In the genomic region with DNA sequence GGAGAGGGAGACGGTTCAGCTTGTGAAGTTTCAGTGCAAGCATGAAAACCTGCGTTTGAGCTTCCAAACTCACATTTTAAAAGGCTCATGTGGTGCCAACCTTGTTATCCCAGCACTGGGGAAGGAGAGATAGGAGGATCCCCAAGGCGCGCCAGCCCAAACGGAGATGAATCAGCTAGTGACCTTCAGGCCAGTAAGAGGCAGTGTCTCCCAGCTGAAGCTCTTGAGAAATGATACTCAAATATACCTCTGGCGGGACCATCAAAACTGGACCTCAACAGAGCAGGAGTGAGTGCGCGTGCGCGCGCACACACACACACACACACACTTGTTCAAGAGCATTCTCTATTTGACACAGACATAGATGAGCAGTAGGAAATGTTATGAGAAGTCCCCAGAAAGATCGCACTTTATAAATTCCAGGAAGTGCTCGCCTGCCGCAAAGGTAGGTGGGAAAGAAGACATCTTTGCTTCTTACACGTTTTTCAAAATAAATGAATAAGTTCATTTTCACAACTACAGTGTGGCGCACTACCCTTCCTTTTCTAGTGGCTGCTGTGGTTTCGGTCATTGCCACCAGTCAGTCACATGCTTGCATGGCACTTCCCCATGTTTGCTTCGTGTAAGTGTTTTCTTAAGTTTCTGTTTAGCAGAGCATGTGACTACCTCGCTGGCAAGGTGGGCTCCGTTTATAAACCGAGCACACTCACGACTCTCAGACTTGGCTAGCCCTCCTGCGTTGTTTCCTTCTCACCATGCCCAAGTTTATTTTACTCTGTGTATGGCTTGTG, we compare ENCODE assay signal across 16 mouse cellular contexts. TPM values are rescaled to one million over a fixed set of nuclear protein-coding genes. Genes with fewer than 3 reads are reported as not detected.
DNase-seq lines count a peak whose midpoint lies in the region; ATAC-seq and TF ChIP-seq lines count a peak whose summit lies in the region.
"Had no signal": no experiment of that assay in that cellular context is flagged by ENCODE, and none has a peak within 500 bp of the region (broad histone marks: within the 10 kb centered on the region; RNA-seq: fewer than 3 reads in every experiment).

No protein-coding gene starts in this region.

- peaks cover 3% of the 10 kb centered on the region for H3K9me3 ChIP-seq in CH12.LX (replicated peaks; ENCODE audit: low read length)
- no peaks in the 10 kb centered on the region for H3K9me3 ChIP-seq in midbrain, postnatal 0 days (ENCODE audit: low read length)
- H3K9me3 ChIP-seq: forebrain, embryonic 12.5 days; limb, embryonic 15.5 days had no signal

- no peak overlapping the region for H3K27ac ChIP-seq in heart, adult 2 months
- no peak overlapping the region for H3K27ac ChIP-seq in CH12.LX (ENCODE audit: insufficient read depth, low read depth)
- H3K27ac ChIP-seq in macrophage: peak overlapping the region; percentile 51
- no peak overlapping the region for H3K27ac ChIP-seq in midbrain, postnatal 0 days (ENCODE audit: low read depth, low read length)
- H3K27ac ChIP-seq: forebrain, embryonic 12.5 days; gastrocnemius, adult 2 months; hindbrain, postnatal 0 days; limb, embryonic 15.5 days had no signal

- WGBS in heart, adult 2 months: 63% methylated on average over 23 of the region's 23 CpGs
- 47% methylated on average over 23 of the region's 23 CpGs for WGBS in macrophage (ENCODE audit: missing documents)
- WGBS in midbrain, postnatal 0 days: 73% methylated on average over 23 of the region's 23 CpGs

- no peak overlapping the region for H3K4me2 ChIP-seq in CH12.LX (ENCODE audit: insufficient read depth, low read depth, poor library complexity, severe bottlenecking)
- H3K4me2 ChIP-seq in midbrain, postnatal 0 days (ENCODE audit: low read depth, low read length, poor library complexity, severe bottlenecking): no peak overlapping the region
- H3K4me2 ChIP-seq: forebrain, embryonic 12.5 days; heart, embryonic 12.5 days; limb, embryonic 15.5 days had no signal

- TF ChIP-seq CTCF in heart, adult 2 months (IDR thresholded peaks at IDR 0.05): peak; percentile 48
- TF ChIP-seq CTCF in CH12.LX (conservative IDR thresholded peaks at IDR 0.05 in 1 of 2, IDR thresholded peaks at IDR 0.05 in 1 of 2; ENCODE audit: low read depth in 2 of 2, low read length in 2 of 2): no peak
- TF ChIP-seq CTCF in midbrain, postnatal 0 days (IDR thresholded peaks at IDR 0.05): no peak

- no peaks in the 10 kb centered on the region; the same call in 1 of the 2 replicates for H3K4me1 ChIP-seq in heart, adult 2 months (ENCODE audit: control insufficient read depth, insufficient read depth, low read length)
- H3K4me1 ChIP-seq in CH12.LX (ENCODE audit: control insufficient read depth in 1 of 2, insufficient read depth in 2 of 2): peaks cover 0 to 5% of the 10 kb centered on the region in 2 experiments; a peak in 2 of 4 replicates
- peaks cover 6% of the 10 kb centered on the region; the same call in 1 of the 2 replicates for H3K4me1 ChIP-seq in midbrain, postnatal 0 days (ENCODE audit: insufficient read depth, low read length)

- TF ChIP-seq EP300 in heart, adult 2 months (IDR thresholded peaks at IDR 0.05; ENCODE audit: insufficient read depth, low read depth, low read length): no peak
- no peak for TF ChIP-seq EP300 in CH12.LX (IDR thresholded peaks at IDR 0.05; ENCODE audit: low read length)

- H3K79me2 ChIP-seq in heart, adult 2 months (replicated peaks; ENCODE audit: control insufficient read depth, insufficient read depth, low read length): no peaks in the 10 kb centered on the region
- H3K79me2 ChIP-seq in CH12.LX (replicated peaks; ENCODE audit: control insufficient read depth, extremely low read depth, insufficient read depth, poor library complexity, severe bottlenecking): no peaks in the 10 kb centered on the region
- no peaks in the 10 kb centered on the region for H3K79me2 ChIP-seq in macrophage (ENCODE audit: inconsistent target)

- H3K4me3 ChIP-seq in heart, adult 2 months: no peak overlapping the region
- H3K4me3 ChIP-seq in CH12.LX (replicated peaks in 1 of 3; ENCODE audit: low read depth in 2 of 3, low read length in 2 of 3, poor library complexity in 1 of 3) (no peak overlapping the region), macrophage (ENCODE audit: inconsistent target) (no peak overlapping the region)
- no peak overlapping the region for H3K4me3 ChIP-seq in midbrain, postnatal 0 days (ENCODE audit: low read depth, low read length)
- H3K4me3 ChIP-seq: forebrain, embryonic 12.5 days; gastrocnemius, adult 2 months; heart, embryonic 12.5 days; limb, embryonic 15.5 days had no signal

- 0 out of 2 replicates have a peak, but pooled peaks cover 2% of the 10 kb centered on the region for H3K27me3 ChIP-seq in heart, adult 2 months (ENCODE audit: control insufficient read depth, insufficient read depth, low read length)
- H3K27me3 ChIP-seq in CH12.LX (replicated peaks): no peaks in the 10 kb centered on the region
- peaks cover 29% of the 10 kb centered on the region for H3K27me3 ChIP-seq in midbrain, postnatal 0 days (ENCODE audit: insufficient read depth, low read length)

- no peak overlapping the region for H3K9ac ChIP-seq in heart, adult 2 months (ENCODE audit: low read depth, low read length)
- H3K9ac ChIP-seq in CH12.LX (ENCODE audit: insufficient read depth, low read depth): no peak overlapping the region
- no peak overlapping the region for H3K9ac ChIP-seq in midbrain, postnatal 0 days (replicated peaks; ENCODE audit: low read length, poor library complexity, severe bottlenecking)
- H3K9ac ChIP-seq: forebrain, embryonic 12.5 days; heart, embryonic 12.5 days; limb, embryonic 15.5 days had no signal

- in situ Hi-C loops in CH12.LX (cut with MboI; ENCODE audit: low pct_ligation_motif_present, low pct_unique_long_range_greater_than_20kb, low sequenced_read_pairs): loop anchor here (25.0 kb wide), 1 partner anchor 93 kb away; no protein-coding TSS in a partner anchor

- intact Hi-C loops in heart, adult 2 months (cut with DNase I): no loop called here

- peak in 1 of 2 experiments; percentile 11 for DNase-seq in heart, adult 2 months
- DNase-seq in heart, postnatal 4 days: no peak
- peak; percentile 33 to 37 for DNase-seq in lung, adult 18-20 months
- DNase-seq in lung, postnatal 25 days (ENCODE audit: low spot score): no peak
- DNase-seq in CH12.LX (ENCODE audit: extremely low read depth): peak; percentile 2
- no peak for DNase-seq in midbrain, postnatal 0 days (ENCODE audit: low spot score)
- DNase-seq in retina, postnatal 1 day: no peak
- DNase-seq: cerebellum, postnatal 36 days; gastrocnemius, adult 2 months; kidney, postnatal 4 days; thymus, adult 2 months had no signal

- dilution Hi-C loops in CH12.LX (cut with MboI; ENCODE audit: extremely low pct_ligation_motif_present, extremely low pct_unique_long_range_greater_than_20kb, low sequenced_read_pairs): no loop called here

- TF ChIP-seq POLR2A in heart, adult 2 months (IDR thresholded peaks at IDR 0.05; ENCODE audit: insufficient read depth, low read depth, low read length): no peak
- TF ChIP-seq POLR2A in CH12.LX (IDR thresholded peaks at IDR 0.05; ENCODE audit: low read depth, low read length): no peak

- no peak for TF ChIP-seq RAD21 in CH12.LX (IDR thresholded peaks at IDR 0.05; ENCODE audit: low read depth, low read length)

- no peak for ATAC-seq in midbrain, postnatal 0 days (ENCODE audit: low FRiP score)
- ATAC-seq: hindbrain, postnatal 0 days had no signal

- no peaks in the 10 kb centered on the region for H3K36me3 ChIP-seq in heart, adult 2 months (ENCODE audit: control insufficient read depth, insufficient read depth, low read length)
- H3K36me3 ChIP-seq in CH12.LX (replicated peaks in 1 of 2; ENCODE audit: control insufficient read depth in 1 of 2, insufficient read depth in 1 of 2, low read length in 1 of 2) (no peaks in the 10 kb centered on the region), macrophage (ENCODE audit: inconsistent target) (no peaks in the 10 kb centered on the region)
- H3K36me3 ChIP-seq in midbrain, postnatal 0 days (ENCODE audit: insufficient read depth, low read length): no peaks in the 10 kb centered on the region
- H3K36me3 ChIP-seq: forebrain, embryonic 12.5 days; heart, embryonic 12.5 days; limb, embryonic 15.5 days had no signal

TF ChIP-seq in CH12.LX, 34 proteins besides CTCF, POLR2A, EP300 and RAD21:
- TF ChIP-seq MAX (IDR thresholded peaks at IDR 0.05; ENCODE audit: low read length) (peak; percentile 54), BHLHE40 (IDR thresholded peaks at IDR 0.05; ENCODE audit: low read depth, low read length) (0 out of 2 replicates have a peak, but pooled peaks have one; percentile 18), POLR2AphosphoS2 (IDR thresholded peaks at IDR 0.05; ENCODE audit: low read depth, low read length) (no peak)

RNA-seq across cellular contexts. Expression of a gene that starts 2.5 kb away (rescaled TPM):
- total RNA-seq in heart, adult 2 months (2021): 10 to 100 TPM; 70.7 to 78.2 TPM
- polyA plus RNA-seq in heart, adult 2 months (2012; rRNA removed): 38.3 and 73.9 TPM in 2 replicates
- 100 to 1,000 TPM; 115 to 119 TPM for total RNA-seq in heart, postnatal 4 days (2021)
- total RNA-seq in CH12.LX (2012; rRNA removed) (not detected in 2 replicates), CH12.LX (2014; rRNA removed) (not detected in 2 replicates)
- polyA plus RNA-seq in CH12.LX (2012; ENCODE audit: insufficient read length, low read depth) (not detected in 2 replicates), macrophage (2018) (4.9 to 13.8 TPM (median 5.8 TPM) in 3 replicates)
- total RNA-seq in macrophage (2018; cell fraction: chromatin; rRNA removed): 10 to 100 TPM in 12 of 26 experiments, 1 to 10 TPM in 14; 3.9 to 24.2 (median 9.2) TPM
- 10 to 100 TPM in 18 of 26 experiments, 1 to 10 TPM in 8; 6.7 to 33.5 (median 11.3) TPM for total RNA-seq in macrophage (2018; cell fraction: cytosol; rRNA removed)
- total RNA-seq in macrophage (2018; cell fraction: nucleus; rRNA removed): 10 to 100 TPM; 14.2 to 74.0 (median 24.9) TPM
- 19.1 and 24.7 TPM in 2 replicates for total RNA-seq in midbrain, postnatal 0 days (2014; rRNA removed)
- polyA plus RNA-seq in midbrain, postnatal 0 days (2015; fragmentation: Nextera tagmentation; extraction: Ambion mirVana): 11.6 and 12.5 TPM in 2 replicates

Comparison
In these comparisons a context has a peak if more than half of its experiments do, and no peak if none do; other contexts are left out.
1. DNase-seq: peak in lung, adult 18-20 months (2 of 2) and CH12.LX (single experiment); none in heart, postnatal 4 days (single experiment), lung, postnatal 25 days (single experiment), midbrain, postnatal 0 days (single experiment) and retina, postnatal 1 day (single experiment).
2. RNA of a gene that starts 2.5 kb away (total RNA-seq): 115 to 119 TPM in heart, postnatal 4 days, 70.7 to 78.2 TPM in heart, adult 2 months and 19.1 to 24.7 TPM in midbrain, postnatal 0 days; not detected in CH12.LX; every median in the first group is over 10 times any median in the second.